Mouse (Mus musculus) heart, adult 18-20 months (tissue): ENCODE results near the gene C2. TPM values are rescaled to one million over a fixed set of nuclear protein-coding genes. Genes with fewer than 3 reads are reported as not detected.
"Not testable (repeated sequence)": the region's sequence is repeated elsewhere in the genome, so short reads cannot be mapped to it uniquely, and the experiment has no call there.

ENCODE experiments used
- DNase-seq, 2 experiments: peaks; one replicate each; pipeline ENCODE4 v3.0.0; 2021 to 2022; ENCODE audit warnings: mixed read lengths in 1 of 2
- total RNA-seq, 2 experiments: library from RNA; stranded (reverse); gene quantifications; 2 replicates each; pipeline ENCODE4 v1.2.3; 2021

The C2 gene
- total RNA-seq, 2 experiments from 2014 or later, result 2.8 to 4.1 TPM

- peak; percentile 68 to 85 for DNase-seq
These were observed 13.9 kb upstream of the C2 start for GRCm38 (mm10) chr17:34911945-34912351.

GRCm38 (mm10) chr17:34910982-34911381 lies 12.9 kb upstream of the C2 start:
- no peak for DNase-seq

- DNase-seq, result no peak
These were observed 4.8 kb upstream of the C2 start for GRCm38 (mm10) chr17:34902895-34903294.

- not testable (repeated sequence) for DNase-seq
These were observed 3.9 kb upstream of the C2 start for GRCm38 (mm10) chr17:34901948-34902347.

GRCm38 (mm10) chr17:34900826-34901225 lies 2.8 kb upstream of the C2 start:
- not testable (repeated sequence) for DNase-seq

- peak in 1 of 2 experiments; percentile 68 for DNase-seq
These were observed 1.8 kb upstream of the C2 start for GRCm38 (mm10) chr17:34899890-34900243.

- DNase-seq, result peak; percentile 44 to 69
These were observed 1.2 kb upstream of the C2 start for GRCm38 (mm10) chr17:34899053-34899889.

- no peak for DNase-seq
These were observed 614 bp upstream of the C2 start for GRCm38 (mm10) chr17:34898706-34899052.

- DNase-seq, result peak; percentile 35 to 45
These were observed 499 bp downstream of the C2 start for GRCm38 (mm10) chr17:34897373-34898159.

GRCm38 (mm10) chr17:34896366-34896765 lies 1.7 kb downstream of the C2 start:
- DNase-seq, result no peak

GRCm38 (mm10) chr17:34895724-34896123 lies 2.3 kb downstream of the C2 start:
- DNase-seq, result no peak

- DNase-seq, result peak; percentile 60 to 71
These were observed 3.1 kb downstream of the C2 start for GRCm38 (mm10) chr17:34894801-34895530.

- peak; percentile 94 to 96 for DNase-seq
These were observed 3.9 kb downstream of the C2 start for GRCm38 (mm10) chr17:34894074-34894597.

GRCm38 (mm10) chr17:34893072-34893824 lies 4.8 kb downstream of the C2 start:
- DNase-seq, result no peak

- no peak for DNase-seq
These were observed 6.7 kb downstream of the C2 start for GRCm38 (mm10) chr17:34891377-34891776.

- no peak for DNase-seq
These were observed 7.9 kb downstream of the C2 start for GRCm38 (mm10) chr17:34890074-34890743.

- DNase-seq, result no peak
These were observed 10.1 kb downstream of the C2 start for GRCm38 (mm10) chr17:34887942-34888341.

- no peak for DNase-seq
These were observed 12.4 kb downstream of the C2 start for GRCm38 (mm10) chr17:34885615-34886014.

GRCm38 (mm10) chr17:34884704-34885103 lies 13.4 kb downstream of the C2 start:
- DNase-seq, result no peak

- DNase-seq, result no peak
These were observed 14.7 kb downstream of the C2 start for GRCm38 (mm10) chr17:34883332-34883731.

GRCm38 (mm10) chr17:34881683-34882310 lies 16.3 kb downstream of the C2 start, which contains the start of gene Gm20547:
Gm20547 (minus strand) TSS chr17:34882042.
- no peak for DNase-seq
